Mouse (Mus musculus) urinary bladder, adult 2 months (tissue): Measurements from ENCODE around the gene Klf1. TPM values are rescaled to one million over a fixed set of nuclear protein-coding genes. Genes with fewer than 3 reads are reported as not detected.

Experiments used
- DNase-seq: peaks from one replicate; pipeline ENCODE4 v3.0.0; 2022; ENCODE audit warnings: low spot score
- polyA plus RNA-seq: library from polyadenylated mRNA; depleted of rRNA; stranded (reverse); fragments of >200 nt; gene quantifications from 2 replicates; pipeline ENCODE4 v1.2.3, GENCODE M21; 2012; rRNA removed

Klf1 gene
- 0.15 TPM in 2 replicates for polyA plus RNA-seq

DNA sequence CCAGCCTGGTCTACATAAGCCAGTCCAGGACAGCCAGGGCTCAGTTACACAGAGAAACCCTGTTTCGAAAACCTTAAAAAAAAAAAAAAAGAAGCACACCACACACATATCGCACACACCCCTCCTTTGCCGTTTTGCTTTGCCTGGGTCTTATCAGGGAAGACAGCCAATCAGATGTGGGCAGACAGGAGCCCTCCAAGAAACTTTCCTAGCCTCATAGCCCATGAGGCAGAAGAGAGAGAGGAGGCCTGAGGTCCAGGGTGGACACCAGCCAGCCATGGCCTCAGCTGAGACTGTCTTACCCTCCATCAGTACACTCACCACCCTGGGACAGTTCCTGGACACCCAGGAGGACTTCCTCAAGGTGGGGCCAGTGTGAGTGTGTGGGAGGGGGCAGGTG is at the start of gene Klf1:
Gene Klf1, plus strand, starts transcription at position 177 of the 400 bp plus-strand sequence.
- DNase-seq, result no peak

GRCm38 (mm10) chr8:84856434-84856833 is 45.3 kb upstream of the Klf1 start:
- DNase-seq, result no peak

GRCm38 (mm10) chr8:84856864-84857441 is 44.8 kb upstream of the Klf1 start, which contains the start of gene Farsa:
Gene Farsa (plus strand): TSS chr8:84856989.
- DNase-seq, result peak; percentile 80

GRCm38 (mm10) chr8:84871376-84872308 is 30.1 kb upstream of the Klf1 start, which contains the start of gene Syce2:
Gene Syce2 (plus strand): TSS chr8:84872111.
- peak; percentile 62 for DNase-seq

- DNase-seq, result no peak
Measured at GRCm38 (mm10) chr8:84872309-84872965, 29.3 kb upstream of the Klf1 start.

GRCm38 (mm10) chr8:84873016-84873415 is 28.7 kb upstream of the Klf1 start:
- DNase-seq, result no peak

- no peak for DNase-seq
Measured at GRCm38 (mm10) chr8:84874339-84874738, 27.4 kb upstream of the Klf1 start.

DNA sequence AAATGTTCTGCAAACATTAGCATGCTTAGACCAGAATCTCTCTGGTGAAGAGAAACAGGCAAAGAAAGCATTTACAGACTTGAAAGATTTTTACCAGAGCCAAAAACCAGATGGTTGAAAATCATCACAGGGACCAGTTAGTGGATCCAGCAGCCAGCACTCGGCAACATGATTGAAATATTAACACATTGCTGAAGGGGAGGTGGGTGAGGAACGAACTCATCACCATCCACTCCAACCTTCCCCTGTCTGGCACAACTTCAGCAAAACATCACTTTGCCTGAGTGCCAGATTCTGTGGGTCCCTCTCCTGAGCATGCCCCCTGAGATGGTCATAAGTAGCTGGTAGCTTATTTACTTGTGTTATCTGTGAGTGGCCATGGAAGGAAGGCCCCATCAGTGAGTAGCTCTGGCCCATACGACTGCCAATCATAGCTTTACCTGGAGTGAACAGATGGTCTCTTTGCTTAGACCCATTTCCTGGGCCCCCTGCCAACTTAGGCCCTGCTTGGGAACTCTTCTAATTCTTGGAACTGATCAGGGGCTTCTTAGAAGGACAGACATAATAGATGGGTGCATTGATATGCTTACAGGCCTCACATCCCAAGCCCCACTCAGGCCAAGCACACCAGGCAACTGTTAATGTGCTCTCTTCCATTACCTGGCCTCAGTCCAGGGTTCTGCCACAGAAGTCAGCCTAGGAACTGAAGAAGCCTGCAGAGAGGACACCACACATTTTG is 24.3 kb upstream of the Klf1 start:
- no peak for DNase-seq

DNA sequence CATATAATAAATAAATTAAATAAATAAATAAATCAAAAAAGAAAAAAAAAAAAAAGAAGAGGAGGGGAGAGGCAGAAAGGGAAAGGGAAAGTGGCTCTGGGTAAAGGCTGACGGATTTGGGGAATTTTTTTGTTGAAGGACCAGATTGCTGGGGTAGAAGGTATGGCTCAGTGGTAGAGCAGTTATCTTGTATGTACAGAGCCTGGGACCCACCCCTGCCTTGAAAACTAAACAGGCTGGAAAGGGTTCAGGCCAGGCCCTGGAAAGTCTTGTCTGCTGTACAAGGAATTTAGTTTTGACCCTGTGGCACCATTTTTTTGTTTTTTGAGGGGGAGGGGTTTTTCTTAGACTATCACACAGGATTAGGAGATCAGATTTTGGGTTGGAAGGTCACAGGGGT is 22.8 kb upstream of the Klf1 start:
- DNase-seq, result no peak

GRCm38 (mm10) chr8:84884728-84885127 is 17.0 kb upstream of the Klf1 start:
- no peak for DNase-seq

DNA sequence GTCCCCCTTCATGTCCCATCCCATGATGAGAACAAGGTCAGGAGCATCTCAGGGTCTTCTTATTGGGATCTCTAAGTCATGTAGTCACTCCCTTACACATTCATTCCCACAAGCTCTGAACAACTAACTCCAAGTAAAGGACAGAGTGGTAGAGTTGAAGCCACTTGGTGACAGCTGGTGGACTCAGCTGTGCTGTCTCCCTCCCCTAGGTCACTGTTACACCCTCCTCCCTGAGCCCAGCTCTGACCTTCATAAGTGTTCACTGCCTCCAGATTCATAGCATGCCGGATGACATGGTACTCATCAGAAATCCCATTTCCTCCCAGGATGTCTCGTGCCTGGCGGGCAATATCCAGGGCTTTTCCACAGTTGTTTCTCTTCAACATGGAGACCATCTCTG is 13.4 kb upstream of the Klf1 start:
- DNase-seq, result no peak

DNA sequence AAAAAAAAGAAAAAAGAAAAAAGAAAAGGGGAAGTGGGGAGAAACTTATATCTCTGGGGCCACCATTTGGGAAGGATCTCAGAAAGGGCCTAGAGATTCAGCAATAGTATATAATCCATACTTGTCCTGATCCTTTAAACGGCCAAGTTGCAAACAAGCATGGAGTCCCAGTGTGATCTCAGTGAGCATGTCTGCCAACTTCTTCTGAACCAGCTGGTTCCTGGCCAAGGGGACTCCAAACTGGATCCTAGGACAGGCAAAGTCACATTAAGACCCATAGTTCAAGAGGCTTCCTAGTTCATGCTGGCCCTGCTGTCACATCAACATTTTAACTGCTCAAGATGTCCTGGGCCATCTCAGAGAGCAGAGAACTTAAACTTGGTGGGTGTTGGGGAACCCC is 12.6 kb upstream of the Klf1 start:
- DNase-seq, result no peak

- no peak for DNase-seq
Measured at GRCm38 (mm10) chr8:84892993-84893708, 8.6 kb upstream of the Klf1 start.

DNA sequence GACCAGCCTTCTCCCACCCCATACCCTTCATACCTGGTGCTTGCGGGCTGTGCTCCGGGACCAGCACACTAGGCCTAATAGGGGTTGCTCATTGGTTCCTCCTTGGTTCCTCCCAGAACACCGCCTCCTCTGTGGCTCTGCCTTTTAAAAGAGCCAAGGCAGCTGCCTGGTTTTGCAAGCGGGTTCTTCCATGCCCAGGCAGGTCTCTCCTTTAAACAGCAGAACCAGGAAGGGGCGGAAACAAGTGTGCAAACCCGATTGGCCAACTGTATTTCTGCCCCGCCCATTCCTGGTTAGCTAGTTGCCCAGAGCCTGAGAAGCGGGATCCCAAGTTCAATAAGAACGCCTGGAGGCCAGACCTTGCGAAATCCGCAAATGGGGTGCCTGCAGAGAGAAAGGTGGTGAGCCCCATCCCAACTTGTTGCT is 8.0 kb upstream of the Klf1 start, which contains the start of gene Gcdh:
Gene Gcdh, minus strand, starts transcription at position 213 of the 426 bp plus-strand sequence.
- DNase-seq, result peak; percentile 56

DNA sequence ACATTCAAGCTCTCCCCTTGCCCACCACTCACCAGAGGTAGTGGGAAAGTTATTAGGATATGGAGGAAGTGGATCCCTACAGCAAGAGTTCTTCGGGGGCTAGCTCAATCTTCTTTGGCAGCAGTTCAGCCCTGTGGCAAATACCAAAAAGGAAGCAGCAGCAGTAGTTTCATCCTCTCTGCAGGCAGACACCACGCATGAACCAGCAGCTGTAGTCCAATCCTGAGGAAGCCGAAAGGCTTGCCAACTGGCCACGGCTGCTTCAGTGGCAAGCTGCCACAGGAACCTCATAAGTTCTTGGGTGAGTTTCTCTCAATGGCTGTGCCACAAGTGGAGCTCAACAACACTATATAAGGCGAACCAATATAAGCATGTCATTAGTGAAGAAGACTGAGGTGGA is 5.8 kb upstream of the Klf1 start:
- DNase-seq, result no peak

DNA sequence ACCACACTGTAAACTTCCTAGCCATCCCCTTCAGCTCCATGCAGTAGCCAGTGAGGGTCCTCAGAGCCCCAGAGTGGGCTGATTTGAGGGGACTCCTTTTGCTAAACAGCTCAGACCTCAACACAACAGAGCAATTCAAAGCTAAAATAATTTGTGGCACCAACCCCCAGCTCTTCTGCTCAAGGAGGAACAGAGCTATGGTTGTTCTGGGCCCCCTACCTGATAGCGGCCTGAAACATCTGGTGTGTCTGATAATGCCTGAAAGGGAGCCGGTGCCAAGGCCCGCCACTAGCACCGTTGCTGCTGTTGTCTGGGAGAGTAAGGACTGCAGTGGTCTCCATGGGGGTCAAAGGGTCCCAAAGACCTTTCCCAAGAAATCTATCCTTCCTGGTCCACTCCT is 657 bp upstream of the Klf1 start:
- no peak for DNase-seq

- no peak for DNase-seq
Measured at GRCm38 (mm10) chr8:84902367-84902919, 715 bp downstream of the Klf1 start.

- peak; percentile 92 for DNase-seq
Measured at GRCm38 (mm10) chr8:84902920-84903661, 1.4 kb downstream of the Klf1 start.

DNA sequence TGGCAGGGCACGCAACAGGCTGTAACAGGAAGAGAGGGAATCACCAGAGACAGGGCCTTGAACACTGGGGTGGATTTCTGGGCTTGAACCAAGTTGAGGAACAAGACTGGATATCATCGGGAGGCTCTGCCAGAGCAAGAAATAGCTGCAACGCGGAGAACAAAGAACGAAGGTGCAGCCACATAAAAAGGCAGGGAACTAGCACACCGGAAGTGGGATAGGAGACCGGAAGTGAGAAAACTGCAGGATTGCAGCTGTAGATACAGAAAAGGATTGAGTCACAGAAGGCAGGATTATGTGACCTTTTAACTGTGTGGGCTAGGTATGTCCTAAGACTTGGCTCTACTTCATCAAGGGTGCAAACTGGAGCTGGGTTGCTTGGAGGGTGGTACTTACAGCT is 2.6 kb downstream of the Klf1 start:
- no peak for DNase-seq

- no peak for DNase-seq
Measured at GRCm38 (mm10) chr8:84907037-84907436, 5.3 kb downstream of the Klf1 start.
